Mouse (Mus musculus) stomach, embryonic 16.5 days (tissue): ENCODE results near the gene Ncs1. TPM values are rescaled to one million over a fixed set of nuclear protein-coding genes. Genes with fewer than 3 reads are reported as not detected.

ENCODE experiments used
- ATAC-seq: fragments of 200-750 bp; cut with Nextera tagmentation; 2 replicates; pipeline ENCODE4 v1.8.0; 2017; ENCODE audit warnings: moderate number of reproducible peaks, moderate TSS enrichment; ENCODE audit not compliant: insufficient read depth, low FRiP score
- H3K27ac ChIP-seq: fragments of 300-500 bp; sonication (generic); 2 replicates; pipeline ENCODE4 v1.5.1; 2014; ENCODE audit warnings: low read length
- H3K27me3 ChIP-seq: fragments of 300-500 bp; sonication (generic); 2 replicates; pipeline ENCODE4 v1.6.1; 2014; ENCODE audit warnings: low read length, control low read depth, mixed read lengths; ENCODE audit not compliant: control insufficient read depth, insufficient read depth
- H3K36me3 ChIP-seq: fragments of 300-500 bp; sonication (generic); 2 replicates; pipeline ENCODE4 v1.6.1; 2014; ENCODE audit warnings: low read length; ENCODE audit not compliant: control insufficient read depth, insufficient read depth
- H3K4me1 ChIP-seq: fragments of 300-500 bp; sonication (generic); 2 replicates; pipeline ENCODE4 v1.6.1; 2014; ENCODE audit warnings: low read length, control low read depth, mixed read lengths; ENCODE audit not compliant: control insufficient read depth, insufficient read depth
- H3K4me2 ChIP-seq: fragments of 300-500 bp; sonication (generic); 2 replicates; pipeline ENCODE4 v1.6.1; 2014; ENCODE audit warnings: low read depth, low read length, mixed read lengths
- H3K4me3 ChIP-seq: fragments of 300-500 bp; sonication (generic); replicated peaks from 2 replicates; pipeline ENCODE4 v1.5.1; 2014; ENCODE audit warnings: mild to moderate bottlenecking, low read length
- H3K9ac ChIP-seq: fragments of 300-500 bp; sonication (generic); 2 replicates; pipeline ENCODE4 v1.6.1; 2014; ENCODE audit warnings: low read length
- H3K9me3 ChIP-seq: fragments of 300-500 bp; sonication (generic); replicated peaks from 2 replicates; pipeline ENCODE4 v1.6.1; 2016; ENCODE audit warnings: low read length, control low read depth; ENCODE audit not compliant: control insufficient read depth
- WGBS: fragments of 180-500 bp; shearing (Covaris S2); extraction: QIAGEN DNeasy Blood & Tissue Kit; methylation state at CpG from one replicate; pipeline ENCODE4 v1.1.7; 2014; 5-methylcytosine and 5-hydroxymethylcytosine counted together
- polyA plus RNA-seq: library from polyadenylated mRNA; unstranded; fragments of >200 nt; fragmentation: Nextera tagmentation; extraction: Ambion mirVana; gene quantifications from 2 replicates; pipeline ENCODE4 v1.2.1, GENCODE M21; 2015

Gene Ncs1
- polyA plus RNA-seq = 21.3 and 22.2 TPM in 2 replicates

DNA sequence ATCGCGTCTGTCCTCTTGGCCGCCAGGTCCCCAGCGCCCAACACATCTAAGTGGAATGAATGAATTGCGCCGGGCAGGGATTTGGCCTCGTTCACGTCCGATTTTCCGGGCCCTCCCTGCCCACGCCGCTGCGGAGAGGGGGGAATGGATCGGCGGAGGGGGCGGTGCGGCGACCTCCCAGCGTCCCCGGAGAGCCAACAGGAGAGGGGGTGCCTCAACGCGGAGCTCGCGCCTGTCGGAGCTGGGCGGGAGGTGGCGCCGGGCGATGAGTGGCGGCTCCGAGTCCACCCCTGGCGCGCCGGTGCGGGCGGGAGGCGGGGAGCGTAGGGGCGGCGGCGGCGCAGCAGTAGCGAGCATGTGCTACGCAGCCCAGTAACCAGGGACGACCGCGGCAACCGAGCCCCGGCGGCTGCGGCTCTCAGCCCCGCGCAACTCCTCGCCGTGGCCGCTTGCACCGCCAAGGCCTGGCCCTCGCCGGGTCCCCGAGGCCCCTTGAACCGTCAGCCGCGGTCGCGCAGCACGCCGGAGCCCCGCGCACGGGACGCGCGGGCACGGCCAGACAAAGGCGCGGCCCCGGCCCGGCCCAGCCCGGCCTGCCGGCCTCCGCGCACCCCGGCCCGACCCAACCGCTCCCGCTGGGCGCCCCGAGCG is at the start of gene Ncs1:
Ncs1 (plus strand) TSS at position 333 of the 651 bp plus-strand sequence.
- peaks cover 7% of the 10 kb centered on the region; the same call in 1 of the 2 replicates for H3K27me3 ChIP-seq
- H3K36me3 ChIP-seq = no peaks in the 10 kb centered on the region
- peak within 1 kb of the TSS; percentile 89 for H3K9ac ChIP-seq
- peak within 1 kb of the TSS; percentile 96 for H3K4me2 ChIP-seq
- peak within 1 kb of the TSS; percentile 42; the same call in 1 of the 2 replicates for H3K27ac ChIP-seq
- 0% methylated on average over 81 of the region's 89 CpGs for WGBS
- H3K9me3 ChIP-seq = no peaks in the 10 kb centered on the region
- H3K4me1 ChIP-seq = peaks cover 19% of the 10 kb centered on the region
- H3K4me3 ChIP-seq = peak within 1 kb of the TSS; percentile 82
- peak; percentile 87 for ATAC-seq

DNA sequence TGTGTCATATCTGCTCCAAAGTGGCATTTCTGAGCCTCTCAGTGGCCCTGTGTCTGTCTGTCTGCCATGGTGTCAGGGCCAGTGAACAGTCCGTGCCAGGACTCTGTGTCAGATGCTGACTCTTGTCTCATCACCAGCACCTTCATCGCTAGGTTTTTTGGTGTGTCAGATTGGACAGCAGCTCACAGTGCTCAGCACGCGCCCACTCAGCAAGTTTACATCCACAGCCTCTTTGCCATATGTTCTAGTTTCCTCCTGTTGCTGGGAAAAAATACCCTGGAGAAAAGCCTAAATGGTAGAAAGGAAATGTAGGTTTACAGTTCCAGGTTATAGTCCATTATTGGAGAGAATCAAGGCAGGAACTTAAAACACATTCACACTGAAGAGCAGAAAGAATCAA is 47.0 kb upstream of the Ncs1 start:
- Histone ChIP-seq H3K4me3 (no peak overlapping the region), H3K4me2 (no peak overlapping the region), H3K9ac (no peak overlapping the region), H3K27me3 (no peaks in the 10 kb centered on the region), H3K36me3 (0 out of 2 replicates have a peak, but pooled peaks cover 5% of the 10 kb centered on the region), H3K4me1 (no peaks in the 10 kb centered on the region), H3K9me3 (no peaks in the 10 kb centered on the region), H3K27ac (no peak overlapping the region)
- 92% methylated on average over 4 of the region's 4 CpGs for WGBS
- ATAC-seq = no peak

DNA sequence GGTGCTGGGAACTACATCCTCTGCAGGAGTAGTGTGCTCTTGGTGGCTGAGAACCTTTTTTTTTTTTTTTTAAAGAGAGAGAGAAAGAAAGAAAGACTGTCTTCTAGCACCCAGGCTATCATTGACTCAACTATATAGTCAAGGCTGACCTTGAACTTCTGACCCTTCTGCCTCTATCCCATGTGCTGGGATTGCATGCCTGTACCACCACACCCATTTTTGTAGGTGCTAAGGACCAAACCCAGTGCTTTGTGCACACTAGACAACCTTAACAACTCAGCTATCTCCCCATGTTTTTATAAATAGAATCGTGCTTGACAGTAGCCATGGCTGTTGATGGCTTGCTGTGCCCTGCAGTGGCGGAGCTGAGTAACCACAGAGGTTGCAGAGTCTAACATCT is 45.6 kb upstream of the Ncs1 start:
- no peak overlapping the region for H3K4me2 ChIP-seq
- ATAC-seq = no peak
- H3K4me1 ChIP-seq = no peaks in the 10 kb centered on the region
- no peaks in the 10 kb centered on the region for H3K27me3 ChIP-seq
- H3K36me3 ChIP-seq = 0 out of 2 replicates have a peak, but pooled peaks cover 5% of the 10 kb centered on the region
- H3K4me3 ChIP-seq = no peak overlapping the region
- H3K27ac ChIP-seq = no peak overlapping the region
- no peaks in the 10 kb centered on the region for H3K9me3 ChIP-seq
- H3K9ac ChIP-seq = no peak overlapping the region
- 85% methylated on average over 2 of the region's 2 CpGs for WGBS

DNA sequence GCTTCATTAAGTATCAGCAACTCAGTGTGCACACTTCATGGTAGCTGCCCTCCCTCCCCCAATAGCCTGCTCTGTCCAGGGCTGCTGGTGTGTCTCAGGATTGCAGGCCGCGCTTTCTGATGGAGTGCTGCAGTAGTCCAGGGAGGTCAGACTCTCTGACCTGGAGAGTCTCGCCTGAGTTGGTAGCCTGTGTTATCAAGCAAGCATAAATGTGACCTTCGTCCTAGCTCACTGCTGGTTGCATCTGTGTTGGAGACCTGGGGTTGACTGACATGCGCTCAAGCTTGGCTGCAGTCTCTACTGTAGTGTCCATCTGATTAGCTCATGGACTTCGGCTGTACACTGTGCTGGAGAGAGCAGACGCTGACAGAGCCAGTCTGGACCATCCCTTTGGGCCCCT is 43.8 kb upstream of the Ncs1 start:
- 0 out of 2 replicates have a peak, but pooled peaks have one; percentile 54 for ATAC-seq
- 0 out of 2 replicates have a peak, but pooled peaks cover 5% of the 10 kb centered on the region for H3K36me3 ChIP-seq
- no peak overlapping the region for H3K4me2 ChIP-seq
- H3K4me3 ChIP-seq = no peak overlapping the region
- no peaks in the 10 kb centered on the region for H3K9me3 ChIP-seq
- H3K9ac ChIP-seq = no peak overlapping the region
- H3K27ac ChIP-seq = no peak overlapping the region
- no peaks in the 10 kb centered on the region for H3K27me3 ChIP-seq
- no peaks in the 10 kb centered on the region for H3K4me1 ChIP-seq
- WGBS = 73% methylated on average over 7 of the region's 7 CpGs

DNA sequence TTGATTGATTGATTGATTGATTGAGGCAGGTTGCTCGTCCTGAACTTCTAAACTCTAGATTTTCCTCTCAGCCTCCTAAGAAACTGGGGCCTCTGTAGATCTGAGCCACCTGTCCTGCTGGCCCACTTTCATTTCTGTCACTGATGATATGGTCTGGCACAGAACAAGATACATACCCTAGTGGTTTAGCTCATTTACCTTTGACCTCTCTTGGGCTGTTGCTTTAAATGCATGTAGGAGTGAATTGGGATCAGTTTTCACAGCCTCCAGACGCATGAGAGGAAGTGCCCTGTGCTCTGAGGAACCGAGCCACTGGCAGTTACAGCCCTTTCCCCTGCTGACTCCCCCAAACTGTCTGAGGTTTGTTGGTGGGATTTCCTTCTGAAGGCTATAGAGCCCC is 43.3 kb upstream of the Ncs1 start:
- Histone ChIP-seq H3K4me1 (no peaks in the 10 kb centered on the region), H3K9ac (no peak overlapping the region), H3K4me2 (no peak overlapping the region), H3K27ac (no peak overlapping the region), H3K4me3 (no peak overlapping the region), H3K27me3 (no peaks in the 10 kb centered on the region), H3K9me3 (no peaks in the 10 kb centered on the region), H3K36me3 (0 out of 2 replicates have a peak, but pooled peaks cover 5% of the 10 kb centered on the region)
- ATAC-seq = no peak
- WGBS = 36% methylated on average over 3 of the region's 3 CpGs

DNA sequence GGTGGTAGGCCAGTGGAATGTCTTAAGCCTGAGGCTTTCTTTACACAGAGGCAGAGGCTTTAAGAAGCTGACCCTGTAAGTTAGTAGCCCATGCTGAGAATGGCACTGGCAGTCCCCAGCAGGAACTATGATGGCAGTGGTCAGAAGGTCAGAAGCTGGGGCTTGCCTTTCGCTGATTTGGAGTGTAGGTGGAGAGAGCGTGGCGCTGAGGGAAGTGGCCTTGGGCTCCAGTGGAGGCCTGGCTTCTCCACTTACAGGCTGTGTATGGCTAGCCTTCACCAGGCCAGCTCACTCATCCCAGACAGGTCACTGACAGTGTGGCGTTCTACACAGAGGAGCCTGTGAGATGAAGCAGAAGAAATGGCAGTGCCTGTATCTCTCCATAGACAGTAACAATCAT is 42.7 kb upstream of the Ncs1 start:
- 0 out of 2 replicates have a peak, but pooled peaks cover 2% of the 10 kb centered on the region for H3K36me3 ChIP-seq
- H3K27me3 ChIP-seq = no peaks in the 10 kb centered on the region
- no peak overlapping the region for H3K9ac ChIP-seq
- no peaks in the 10 kb centered on the region for H3K9me3 ChIP-seq
- no peak overlapping the region for H3K4me3 ChIP-seq
- no peak overlapping the region for H3K4me2 ChIP-seq
- 80% methylated on average over 4 of the region's 4 CpGs for WGBS
- no peak overlapping the region for H3K27ac ChIP-seq
- H3K4me1 ChIP-seq = no peaks in the 10 kb centered on the region
- ATAC-seq = no peak

DNA sequence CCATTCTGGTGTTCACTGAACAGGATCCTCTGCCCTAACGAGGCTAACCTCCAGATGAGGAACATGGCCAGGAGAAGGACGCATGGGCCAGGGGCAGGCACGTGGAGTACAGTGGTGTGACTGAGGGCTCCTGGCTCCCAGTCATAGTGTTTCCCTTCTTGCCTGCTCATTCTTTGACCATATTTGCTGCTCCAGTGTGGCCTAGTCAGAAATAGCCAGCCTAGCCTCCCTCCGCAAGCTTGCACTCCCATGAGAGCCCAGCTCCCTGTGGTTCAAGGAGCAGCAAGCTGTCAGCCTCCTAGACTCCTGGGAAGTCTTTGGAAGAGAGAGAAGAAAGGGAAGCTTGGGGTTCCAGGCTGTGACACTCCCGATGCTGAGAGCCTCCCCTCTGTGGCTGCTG is 40.9 kb upstream of the Ncs1 start:
- no peak for ATAC-seq

DNA sequence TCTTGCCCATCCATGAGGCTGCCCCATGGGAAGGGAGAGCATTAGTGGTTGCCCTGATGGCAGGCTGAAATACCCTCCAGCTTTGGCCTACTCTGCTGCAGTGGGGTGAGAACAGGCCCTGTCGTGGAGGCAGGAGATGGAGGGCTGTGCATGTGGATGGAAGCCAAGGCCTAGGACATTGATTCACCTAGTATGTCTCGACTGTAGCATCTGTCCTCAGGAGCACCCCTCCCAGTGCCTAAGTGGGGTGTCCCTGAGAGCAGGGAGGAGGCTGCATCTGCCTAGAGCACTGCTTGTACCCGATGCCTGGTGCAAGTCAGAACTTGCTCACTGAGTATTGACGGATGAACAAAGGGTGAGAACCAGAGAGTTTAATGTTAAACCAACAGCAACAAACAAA is 39.4 kb upstream of the Ncs1 start:
- H3K27ac ChIP-seq = no peak overlapping the region
- no peaks in the 10 kb centered on the region for H3K4me1 ChIP-seq
- no peak for ATAC-seq
- 55% methylated on average over 4 of the region's 4 CpGs for WGBS
- H3K4me3 ChIP-seq = no peak overlapping the region
- no peaks in the 10 kb centered on the region for H3K9me3 ChIP-seq
- no peak overlapping the region for H3K4me2 ChIP-seq
- no peaks in the 10 kb centered on the region for H3K36me3 ChIP-seq
- H3K9ac ChIP-seq = no peak overlapping the region
- no peaks in the 10 kb centered on the region for H3K27me3 ChIP-seq

More for the DNA sequence above, 40.9 kb upstream of the Ncs1 start:
- Histone ChIP-seq H3K4me2 (no peak overlapping the region), H3K27ac (no peak overlapping the region), H3K4me3 (no peak overlapping the region), H3K9me3 (no peaks in the 10 kb centered on the region), H3K9ac (no peak overlapping the region), H3K27me3 (no peaks in the 10 kb centered on the region), H3K36me3 (no peaks in the 10 kb centered on the region), H3K4me1 (no peaks in the 10 kb centered on the region)
- 79% methylated on average over 5 of the region's 5 CpGs for WGBS

DNA sequence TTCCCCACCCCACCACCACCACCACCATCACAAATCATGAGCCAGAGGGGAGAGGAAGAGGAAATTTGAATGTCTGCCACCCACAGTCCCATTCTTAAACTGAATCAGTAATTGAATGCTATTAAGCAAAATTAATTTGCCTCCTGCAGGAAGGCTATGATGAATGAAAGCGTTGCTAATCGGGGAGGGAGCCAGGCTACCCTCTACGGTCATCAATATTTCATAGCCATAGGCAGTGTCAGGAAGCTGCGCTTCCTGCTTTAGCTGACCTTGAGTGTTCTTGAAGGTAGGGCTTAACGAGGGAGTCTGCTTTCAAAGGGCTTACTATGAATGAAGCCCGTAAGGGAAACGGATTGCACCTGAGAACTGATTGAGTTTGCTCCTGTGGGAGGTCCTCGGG is 38.7 kb upstream of the Ncs1 start:
- Histone ChIP-seq H3K4me3 (no peak overlapping the region), H3K9ac (no peak overlapping the region), H3K4me2 (no peak overlapping the region), H3K27me3 (no peaks in the 10 kb centered on the region), H3K9me3 (no peaks in the 10 kb centered on the region), H3K36me3 (no peaks in the 10 kb centered on the region), H3K27ac (no peak overlapping the region), H3K4me1 (no peaks in the 10 kb centered on the region)
- 61% methylated on average over 8 of the region's 8 CpGs for WGBS
- ATAC-seq = no peak
